Mouse (Mus musculus): ENCODE measurements at regions not wholly inside any gene's neighbourhood (a gene's known extent, or its start where the extent isn't known, plus 50 kb on each side); places are given as distances from the start of the nearest gene placed in this dataset.

- WGBS = 75% methylated on average over 5 of the region's 5 CpGs
- Histone ChIP-seq H3K4me1 (peaks cover 13% of the 10 kb centered on the region), H3K27ac (no peak overlapping the region), H3K9me3 (no peaks in the 10 kb centered on the region), H3K4me3 (no peak overlapping the region), H3K27me3 (ENCODE audit: insufficient read depth, poor library complexity, severe bottlenecking) (no peaks in the 10 kb centered on the region), H3K36me3 (no peaks in the 10 kb centered on the region)
- no peak for DNase-seq (ENCODE audit: low spot score)
Measured at GRCm38 (mm10) chr6:117284376-117285106, 116.2 kb downstream of the Cxcl12 start.

DNA sequence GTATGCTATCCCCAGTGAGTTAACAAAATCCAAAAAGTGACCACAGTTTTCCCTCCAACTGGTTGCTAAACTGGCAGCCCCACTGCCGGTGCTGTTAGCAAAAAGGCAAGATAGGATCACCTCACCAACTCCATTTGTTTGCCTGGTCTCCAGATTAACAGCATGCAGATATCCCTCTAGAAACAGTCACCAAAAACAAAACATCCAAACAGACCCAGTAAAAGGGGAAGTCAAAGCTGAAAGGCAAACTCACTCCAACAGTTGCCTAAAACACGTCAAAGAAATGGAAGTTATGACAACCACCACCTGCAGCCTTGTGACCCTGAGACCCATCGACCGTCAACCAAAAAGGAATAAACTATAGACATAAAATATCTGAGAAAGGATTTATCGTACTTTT lies 119.1 kb downstream of the Cxcl12 start:
- WGBS = 77% methylated on average over 5 of the region's 5 CpGs
- H3K9me3 ChIP-seq = no peaks in the 10 kb centered on the region
- H3K4me1 ChIP-seq = no peaks in the 10 kb centered on the region

DNA sequence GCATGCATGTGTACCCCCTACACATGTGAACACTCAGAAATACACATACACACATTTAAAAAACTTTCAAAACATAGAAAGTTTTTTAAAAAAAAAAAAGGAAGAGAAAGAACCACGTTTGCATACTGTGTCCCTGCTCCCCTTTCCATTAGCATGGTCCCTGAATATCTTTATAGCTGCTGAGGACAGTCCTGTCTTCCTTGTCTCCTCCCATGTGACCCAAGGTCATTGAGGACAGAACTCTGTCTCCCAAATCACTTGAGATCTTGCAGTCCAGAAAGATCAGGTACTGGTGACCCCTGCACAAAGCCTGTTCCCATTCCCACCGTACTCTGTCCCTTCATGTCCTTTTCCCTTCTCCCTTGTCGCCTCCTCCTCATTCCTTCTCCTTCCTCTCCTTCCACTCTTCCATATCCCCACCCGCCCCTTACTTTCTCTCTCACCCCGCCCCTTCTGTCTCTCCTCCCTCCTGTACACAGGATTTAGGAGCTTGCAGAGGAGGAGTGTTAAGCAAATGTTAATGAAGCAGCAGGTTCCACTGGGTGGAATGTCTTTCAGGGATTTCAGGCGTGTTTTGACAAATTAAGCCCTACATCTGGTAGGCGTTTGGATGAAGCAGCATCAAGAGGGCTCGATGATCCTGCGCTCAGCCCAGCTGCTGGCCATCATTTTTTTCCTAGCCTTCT lies 125.6 kb downstream of the Cxcl12 start:
- Histone ChIP-seq H3K36me3 (no peaks in the 10 kb centered on the region), H3K27me3 (ENCODE audit: insufficient read depth, poor library complexity, severe bottlenecking) (no peaks in the 10 kb centered on the region), H3K4me1 (peaks cover 8% of the 10 kb centered on the region; the same call in 1 of the 2 replicates), H3K27ac (peak overlapping the region; percentile 16; the same call in 1 of the 2 replicates), H3K4me3 (no peak overlapping the region), H3K9me3 (no peaks in the 10 kb centered on the region)
- 32% methylated on average over 8 of the region's 9 CpGs for WGBS
- DNase-seq (ENCODE audit: low spot score) = no peak

More for the DNA sequence above, 119.1 kb downstream of the Cxcl12 start:
- Histone ChIP-seq H3K36me3 (no peaks in the 10 kb centered on the region), H3K27me3 (ENCODE audit: insufficient read depth, poor library complexity, severe bottlenecking) (no peaks in the 10 kb centered on the region), H3K27ac (no peak overlapping the region), H3K4me3 (no peak overlapping the region)
- DNase-seq (ENCODE audit: low spot score) = no peak

GRCm38 (mm10) chr6:117297918-117298317 lies 129.6 kb downstream of the Cxcl12 start:
- no peak overlapping the region for H3K4me3 ChIP-seq

GRCm38 (mm10) chr6:117299503-117300288 lies 131.4 kb downstream of the Cxcl12 start:
- no peaks in the 10 kb centered on the region for H3K36me3 ChIP-seq
- no peak for DNase-seq (ENCODE audit: low spot score)
- no peak overlapping the region for H3K27ac ChIP-seq
- 71% methylated on average over 7 of the region's 7 CpGs for WGBS
- no peaks in the 10 kb centered on the region for H3K4me1 ChIP-seq
- no peak overlapping the region for H3K4me3 ChIP-seq
- no peaks in the 10 kb centered on the region for H3K9me3 ChIP-seq
- no peaks in the 10 kb centered on the region for H3K27me3 ChIP-seq (ENCODE audit: insufficient read depth, poor library complexity, severe bottlenecking)

More at GRCm38 (mm10) chr6:117297918-117298317, 129.6 kb downstream of the Cxcl12 start:
- Histone ChIP-seq H3K27ac (no peak overlapping the region), H3K9me3 (no peaks in the 10 kb centered on the region), H3K36me3 (no peaks in the 10 kb centered on the region), H3K27me3 (ENCODE audit: insufficient read depth, poor library complexity, severe bottlenecking) (no peaks in the 10 kb centered on the region), H3K4me1 (peaks cover 8% of the 10 kb centered on the region; the same call in 1 of the 2 replicates)
- WGBS = 84% methylated on average over 2 of the region's 2 CpGs
- DNase-seq (ENCODE audit: low spot score) = no peak

DNA sequence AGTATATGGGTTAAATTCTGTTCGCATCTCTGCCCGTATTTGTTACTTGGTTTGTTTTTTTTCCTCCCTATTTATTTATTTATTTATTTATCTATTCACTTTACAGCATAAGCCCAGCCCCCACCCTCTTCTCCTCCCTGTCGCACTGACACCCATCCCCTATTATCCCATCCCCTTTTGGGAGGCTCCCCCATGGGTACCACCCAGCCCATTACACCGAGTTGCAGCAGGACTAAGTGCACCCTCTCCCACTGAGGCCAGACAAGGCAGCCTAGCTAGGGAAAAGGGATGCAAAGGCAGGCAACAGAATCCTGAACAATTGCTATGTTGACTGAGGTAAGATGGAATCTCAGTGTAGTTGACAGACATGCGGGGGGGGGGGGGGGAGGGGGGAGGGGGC lies 135.0 kb downstream of the Cxcl12 start:
- no peak overlapping the region for H3K4me3 ChIP-seq
- H3K27me3 ChIP-seq (ENCODE audit: insufficient read depth, poor library complexity, severe bottlenecking) = no peaks in the 10 kb centered on the region
- no peaks in the 10 kb centered on the region for H3K36me3 ChIP-seq
- H3K4me1 ChIP-seq = no peaks in the 10 kb centered on the region
- H3K27ac ChIP-seq = no peak overlapping the region
- no peaks in the 10 kb centered on the region for H3K9me3 ChIP-seq
- no peak for DNase-seq (ENCODE audit: low spot score)
- WGBS = 60% methylated on average over 4 of the region's 5 CpGs

- no peak for DNase-seq (ENCODE audit: low spot score)
- no peak overlapping the region for H3K4me3 ChIP-seq
- WGBS = 82% methylated on average over 4 of the region's 4 CpGs
- H3K4me1 ChIP-seq = no peaks in the 10 kb centered on the region
- H3K27ac ChIP-seq = no peak overlapping the region
- H3K27me3 ChIP-seq (ENCODE audit: insufficient read depth, poor library complexity, severe bottlenecking) = peaks cover 4% of the 10 kb centered on the region; the same call in 1 of the 2 replicates
- no peaks in the 10 kb centered on the region for H3K36me3 ChIP-seq
- no peaks in the 10 kb centered on the region for H3K9me3 ChIP-seq
Measured at GRCm38 (mm10) chr6:117305736-117306250, 137.5 kb downstream of the Cxcl12 start.

DNA sequence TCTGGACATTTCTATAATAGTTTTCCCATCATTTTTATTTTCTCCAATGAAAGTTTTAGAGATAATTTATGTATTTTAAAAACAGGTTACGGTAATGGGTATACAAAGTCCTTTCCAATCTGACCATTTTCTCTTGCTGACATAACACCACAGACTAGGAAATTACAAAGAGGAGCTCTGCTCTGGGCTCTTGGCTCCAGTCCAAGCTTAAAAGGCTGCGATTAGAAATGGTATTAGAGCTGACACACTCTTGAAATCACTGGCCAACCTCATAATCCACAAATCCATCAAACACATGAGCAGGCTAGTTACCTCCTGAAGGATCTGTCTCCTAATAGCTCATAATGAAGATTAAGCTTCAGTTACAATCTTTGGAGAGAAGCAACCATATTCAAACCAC lies 140.3 kb downstream of the Cxcl12 start:
- 67% methylated on average over 2 of the region's 2 CpGs for WGBS
- H3K36me3 ChIP-seq = no peaks in the 10 kb centered on the region
- H3K9me3 ChIP-seq = no peaks in the 10 kb centered on the region
- H3K4me1 ChIP-seq = no peaks in the 10 kb centered on the region
- DNase-seq (ENCODE audit: low spot score) = no peak
- peaks cover 16% of the 10 kb centered on the region for H3K27me3 ChIP-seq (ENCODE audit: insufficient read depth, poor library complexity, severe bottlenecking)
- no peak overlapping the region for H3K27ac ChIP-seq
- H3K4me3 ChIP-seq = no peak overlapping the region

GRCm38 (mm10) chr6:117312891-117313781 lies 144.8 kb downstream of the Cxcl12 start:
- no peak overlapping the region for H3K27ac ChIP-seq
- whole genome bisulfite sequencing = 74% methylated on average over 13 of the region's 13 CpGs
- no peak for DNase-seq (ENCODE audit: low spot score)

DNA sequence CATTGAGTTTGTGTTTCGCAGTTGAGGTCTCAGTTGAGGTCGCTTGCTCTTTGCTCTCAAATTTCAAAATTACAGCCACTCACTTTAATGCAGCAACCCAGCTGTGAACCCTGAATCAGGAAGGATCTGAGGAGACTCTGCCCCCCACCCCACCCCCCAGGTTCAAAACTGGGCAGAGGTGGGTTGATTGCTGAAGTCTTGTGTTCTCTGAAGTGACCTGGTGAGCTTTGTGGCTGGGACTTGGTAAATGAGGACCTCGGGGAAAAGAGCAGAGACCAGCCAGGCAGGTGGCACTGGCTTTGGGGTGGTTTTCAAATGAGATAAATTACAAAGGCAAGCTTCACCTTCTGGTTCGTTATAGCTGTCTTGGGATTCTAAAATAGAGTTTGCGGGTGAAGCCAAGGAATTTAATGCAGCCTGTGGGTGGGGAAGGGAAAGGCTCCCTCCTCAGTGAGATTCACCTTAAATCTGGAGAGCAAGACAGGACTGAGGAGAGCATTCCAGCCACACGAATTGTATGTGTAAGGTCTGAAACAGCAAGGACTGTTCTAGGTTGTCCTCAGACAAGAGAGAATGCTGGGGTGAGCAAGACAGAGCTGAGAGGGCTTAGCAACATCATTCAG lies 145.7 kb downstream of the Cxcl12 start:
- no peak for DNase-seq (ENCODE audit: low spot score)
- 56% methylated on average over 6 of the region's 6 CpGs for WGBS
- Histone ChIP-seq H3K36me3 (no peaks in the 10 kb centered on the region), H3K27me3 (ENCODE audit: insufficient read depth, poor library complexity, severe bottlenecking) (peaks cover 16% of the 10 kb centered on the region), H3K9me3 (no peaks in the 10 kb centered on the region), H3K4me3 (no peak overlapping the region), H3K4me1 (peaks cover 10% of the 10 kb centered on the region; the same call in 1 of the 2 replicates), H3K27ac (no peak overlapping the region)

More at GRCm38 (mm10) chr6:117312891-117313781, 144.8 kb downstream of the Cxcl12 start:
- Histone ChIP-seq H3K36me3 (no peaks in the 10 kb centered on the region), H3K27me3 (ENCODE audit: insufficient read depth, poor library complexity, severe bottlenecking) (peaks cover 16% of the 10 kb centered on the region), H3K4me1 (peaks cover 10% of the 10 kb centered on the region; the same call in 1 of the 2 replicates), H3K9me3 (no peaks in the 10 kb centered on the region), H3K4me3 (no peak overlapping the region)

- H3K4me1 ChIP-seq = peaks cover 30% of the 10 kb centered on the region
- H3K9me3 ChIP-seq = no peaks in the 10 kb centered on the region
- DNase-seq (ENCODE audit: low spot score) = no peak
- H3K4me3 ChIP-seq = no peak overlapping the region
- no peaks in the 10 kb centered on the region for H3K36me3 ChIP-seq
- no peaks in the 10 kb centered on the region; the same call in 1 of the 2 replicates for H3K27me3 ChIP-seq (ENCODE audit: insufficient read depth, poor library complexity, severe bottlenecking)
- no peak overlapping the region for H3K27ac ChIP-seq
Measured at GRCm38 (mm10) chr6:117323301-117323700, 155.0 kb downstream of the Cxcl12 start.

Measured in heart, embryonic 10.5 days (tissue).